Mouse (Mus musculus): Measurements from ENCODE around the gene Togaram1.

The Togaram1 gene

DNA sequence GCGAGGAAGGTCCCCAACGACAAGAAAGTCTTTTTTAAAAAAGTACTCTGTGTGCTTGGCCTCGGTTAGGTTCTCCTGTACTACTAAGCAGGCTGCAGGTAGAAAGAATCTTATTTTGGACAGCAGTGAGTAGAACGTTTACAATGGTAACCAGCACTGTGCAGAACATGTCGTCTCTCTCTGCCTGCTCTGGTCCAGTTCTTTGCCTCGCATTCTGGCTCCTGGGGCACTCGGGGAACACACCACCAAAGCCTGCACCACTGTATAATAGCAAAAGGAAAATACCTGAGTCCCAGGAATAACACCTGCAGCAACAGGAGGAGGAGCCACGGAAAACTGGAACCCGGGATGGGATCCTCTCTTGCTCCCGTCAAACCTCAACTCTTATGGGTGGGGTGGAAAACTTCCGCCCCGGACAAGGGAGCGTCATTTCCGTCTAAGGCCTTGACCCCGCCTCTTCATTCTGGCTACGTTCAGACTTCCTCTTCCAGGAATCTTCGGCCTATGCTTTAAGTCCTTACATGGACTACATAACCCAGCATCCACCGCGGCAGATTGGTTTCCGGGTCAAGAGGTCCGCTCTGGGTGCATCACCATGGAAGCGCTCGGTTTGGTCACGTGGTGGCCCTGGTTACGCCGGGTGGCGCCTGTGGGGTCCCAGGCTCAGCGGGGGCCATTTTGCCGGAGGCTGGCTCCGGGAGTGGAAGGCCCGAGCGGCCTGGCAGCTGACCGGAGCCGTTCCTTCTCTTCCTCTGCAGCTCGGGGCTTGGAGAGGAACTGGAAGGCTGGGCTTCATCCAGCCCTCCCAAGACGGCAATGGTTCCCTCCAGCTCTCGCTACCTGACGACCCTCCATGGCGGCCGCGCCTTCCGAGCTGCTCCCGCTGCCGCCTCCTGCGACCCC, at the start of gene Togaram1, which contains the start of gene Klhl28:
Gene Togaram1 (plus strand): TSS at position 681 of the 903 bp plus-strand sequence.
Gene Klhl28 (minus strand): TSS at position 411 of the 903 bp plus-strand sequence.
- peak; percentile 99 for DNase-seq (ENCODE audit: low read depth, low spot score)

DNA sequence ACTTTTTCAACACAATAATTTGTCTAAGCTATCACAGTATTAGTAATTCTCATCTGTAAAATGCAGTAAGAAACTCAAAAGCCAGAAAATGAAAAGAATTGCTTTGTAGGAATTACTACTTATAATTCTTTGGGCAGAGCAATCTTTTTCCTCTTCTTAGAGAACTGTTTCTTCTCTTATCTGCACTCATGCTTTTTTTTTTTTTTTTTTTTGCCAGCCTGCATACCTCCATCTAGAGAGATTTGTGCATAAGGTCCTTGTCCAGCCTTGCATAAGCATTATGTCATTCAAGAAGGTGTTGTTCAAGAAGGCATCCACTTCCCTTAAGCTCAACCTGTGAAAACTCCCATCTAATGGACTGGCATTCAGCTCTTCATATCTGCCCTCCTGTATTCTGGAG, 48.9 kb upstream of the Togaram1 start:
- no peak for DNase-seq (ENCODE audit: low read depth, low spot score)

DNA sequence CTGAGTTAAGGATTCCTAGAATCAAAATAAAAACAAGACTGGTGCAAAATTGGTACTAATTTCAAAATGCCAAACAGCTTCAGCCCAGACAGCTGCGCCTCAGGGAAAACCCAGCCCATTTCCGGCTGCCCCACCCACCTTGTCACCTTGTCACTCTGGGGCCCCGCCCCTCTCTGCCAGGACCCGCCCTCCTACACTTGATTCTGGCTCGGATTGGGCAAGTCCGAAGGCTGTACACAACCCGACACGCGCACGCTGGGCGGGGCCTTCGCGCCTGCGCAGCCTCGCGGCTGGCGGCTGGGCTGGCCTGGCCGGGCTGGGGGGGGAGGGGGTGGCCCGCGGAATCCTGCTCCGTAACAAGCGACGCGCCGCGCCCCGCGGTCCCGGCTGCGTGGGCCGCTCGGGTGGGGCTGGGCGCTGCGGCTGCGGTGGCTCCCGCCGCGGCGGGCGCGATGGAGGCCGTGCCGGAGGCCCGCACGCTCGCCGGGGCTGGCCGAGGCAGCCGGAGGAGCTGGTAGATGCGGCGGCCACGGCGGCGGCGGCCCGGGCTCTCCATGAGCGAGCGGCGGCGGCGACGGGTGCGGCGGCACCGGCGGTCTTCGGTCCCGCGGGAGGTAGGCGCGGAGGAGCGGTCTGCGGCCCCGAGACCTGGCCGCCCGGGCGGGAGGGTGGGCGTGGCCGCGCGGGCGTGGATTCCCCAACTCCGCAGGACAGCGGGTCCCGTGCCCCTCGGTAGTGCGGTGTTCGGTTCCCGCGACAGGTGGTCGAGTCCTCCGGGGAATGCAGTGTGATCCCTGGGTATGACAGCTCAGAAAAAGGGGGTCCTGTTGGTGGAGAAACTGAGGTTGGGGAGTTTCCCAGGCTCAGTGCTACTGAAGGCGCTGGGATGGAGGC, 47.8 kb upstream of the Togaram1 start, which contains the start of gene Gm527:
Gene Gm527 (plus strand): TSS at position 329 of the 894 bp plus-strand sequence.
- DNase-seq (ENCODE audit: low read depth, low spot score) = peak; percentile 95

DNA sequence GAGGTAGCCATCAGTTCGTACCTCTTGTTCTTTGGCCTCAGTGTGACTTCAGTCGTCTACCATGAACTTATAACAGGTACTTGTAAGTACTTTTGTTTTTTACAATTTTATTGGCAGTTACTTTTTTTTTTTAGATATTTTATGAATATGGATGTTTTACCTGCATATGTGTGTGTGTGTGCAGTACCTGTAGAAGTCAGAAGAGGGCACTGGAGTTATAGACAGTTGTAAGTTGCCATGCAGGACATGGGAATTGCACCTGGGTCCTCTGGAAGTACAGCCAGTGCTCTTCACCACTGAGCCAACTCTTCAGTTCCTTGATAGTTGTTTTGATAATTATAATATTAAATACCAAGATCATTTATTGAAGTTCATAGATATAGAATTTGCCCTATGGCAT, 28.1 kb upstream of the Togaram1 start:
- no peak for DNase-seq (ENCODE audit: low read depth, low spot score)

DNA sequence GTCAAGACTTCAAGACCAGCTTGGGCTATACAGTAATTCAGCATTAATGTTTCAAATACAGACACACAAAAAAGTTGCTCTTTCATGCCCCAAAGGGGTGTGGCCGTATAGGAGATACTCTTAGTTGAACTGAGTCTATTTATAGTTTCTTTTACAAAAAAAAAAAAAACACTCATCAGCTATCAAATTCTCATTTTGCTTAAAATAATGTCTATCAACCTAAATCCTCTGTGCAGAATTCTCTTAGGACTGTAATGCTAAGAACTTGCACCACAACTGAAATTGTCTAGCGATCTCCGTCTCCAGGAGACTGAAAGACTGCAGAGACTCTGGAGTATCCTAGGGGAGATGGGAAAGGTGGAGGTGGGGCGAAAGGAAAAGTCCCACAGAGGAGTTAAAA, 1.0 kb upstream of the Togaram1 start:
- DNase-seq (ENCODE audit: low read depth, low spot score) = no peak

DNA sequence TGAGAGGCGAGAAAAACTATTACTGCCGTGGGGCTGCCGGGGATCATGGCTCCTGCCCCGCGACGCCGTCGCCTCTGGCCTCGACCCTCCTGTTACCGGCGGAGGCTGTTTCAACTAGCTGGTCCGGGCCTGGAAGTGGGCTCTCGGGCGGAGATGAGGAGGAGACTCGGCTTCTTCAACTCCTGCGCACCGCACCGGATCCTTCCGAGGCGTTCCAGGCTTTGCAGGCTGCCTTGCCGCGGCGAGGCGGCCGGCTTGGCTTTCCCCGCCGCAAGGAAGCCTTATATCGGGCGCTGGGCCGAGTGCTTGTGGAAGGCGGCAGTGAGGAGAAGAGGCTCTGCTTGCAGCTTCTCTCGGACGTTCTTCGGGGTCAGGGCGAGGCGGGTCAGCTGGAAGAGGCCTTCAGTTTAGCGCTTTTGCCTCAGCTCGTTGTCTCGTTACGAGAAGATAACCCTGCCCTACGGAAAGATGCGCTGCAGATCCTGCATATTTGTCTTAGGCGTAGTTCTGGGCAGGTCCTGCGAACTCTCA, 562 bp downstream of the Togaram1 start:
- peak; percentile 56 for DNase-seq (ENCODE audit: low read depth, low spot score)

DNA sequence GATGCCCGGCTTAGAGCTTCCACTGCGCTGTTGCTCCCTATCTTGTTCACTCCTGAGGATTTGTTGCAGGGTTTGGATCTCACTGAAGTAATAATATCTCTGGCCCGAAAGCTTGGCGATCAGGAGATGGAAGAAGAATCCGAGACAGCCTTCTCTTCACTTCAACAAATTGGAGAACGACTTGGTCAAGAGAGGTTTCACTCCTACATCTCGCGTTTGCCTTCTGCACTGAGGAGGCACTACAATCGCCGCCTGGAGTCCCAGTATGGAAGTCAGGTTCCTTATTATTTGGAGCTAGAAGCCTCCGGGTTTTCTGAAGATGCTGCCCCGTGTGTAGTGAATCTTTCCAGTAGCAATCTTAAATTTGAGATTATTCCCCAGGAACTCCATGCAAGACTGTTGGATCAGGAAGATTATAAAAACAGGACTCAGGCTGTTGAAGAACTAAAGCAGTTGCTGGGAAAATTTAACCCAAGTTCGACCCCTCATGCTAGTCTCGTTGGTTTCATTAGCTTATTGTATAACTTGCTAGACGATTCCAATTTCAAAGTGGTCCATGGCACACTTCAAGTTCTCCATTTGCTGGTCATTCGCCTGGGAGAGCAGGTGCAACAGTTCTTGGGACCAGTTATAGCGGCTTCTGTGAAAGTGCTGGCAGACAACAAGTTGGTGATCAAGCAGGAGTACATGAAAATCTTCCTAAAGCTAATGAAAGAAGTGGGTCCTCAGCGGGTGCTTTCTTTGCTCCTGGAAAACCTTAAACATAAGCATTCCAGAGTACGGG, 1.2 kb downstream of the Togaram1 start:
- DNase-seq (ENCODE audit: low read depth, low spot score) = no peak

DNA sequence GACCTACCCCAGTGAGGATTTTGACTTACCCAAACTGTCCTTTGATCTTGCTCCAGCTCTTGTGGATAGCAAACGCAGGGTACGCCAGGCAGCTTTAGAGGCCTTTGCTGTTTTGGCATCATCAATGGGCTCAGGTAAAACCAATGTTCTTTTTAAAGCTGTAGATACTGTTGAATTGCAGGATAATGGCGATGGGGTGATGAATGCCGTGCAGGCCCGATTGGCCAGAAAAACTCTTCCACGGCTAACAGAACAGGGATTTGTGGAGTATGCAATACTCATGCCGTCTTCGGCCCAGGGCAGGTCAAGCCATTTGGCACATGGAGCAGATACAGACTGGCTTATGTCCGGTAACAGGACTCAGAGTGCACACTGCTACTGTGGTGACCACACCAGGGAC, 1.9 kb downstream of the Togaram1 start:
- no peak for DNase-seq (ENCODE audit: low read depth, low spot score)

DNA sequence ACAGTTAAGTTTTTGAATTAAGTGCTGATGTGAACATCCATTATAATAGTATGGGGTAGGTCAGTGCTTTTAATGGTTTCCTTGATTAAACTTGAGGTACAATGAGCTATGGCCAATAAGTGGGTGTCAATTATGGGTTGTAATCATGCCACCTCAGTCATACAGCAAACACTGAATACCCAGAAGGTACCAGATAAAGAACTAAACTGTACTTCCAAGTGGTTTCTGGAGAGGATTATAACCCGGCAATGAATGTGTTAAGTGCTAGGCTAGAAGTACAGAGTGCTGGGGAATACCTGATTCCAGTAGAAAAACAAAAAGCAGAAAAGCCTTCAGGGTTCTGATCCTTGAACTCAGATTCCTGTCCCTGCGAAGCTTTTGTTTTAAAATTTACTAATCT, 2.5 kb downstream of the Togaram1 start:
- DNase-seq (ENCODE audit: low read depth, low spot score) = no peak

DNA sequence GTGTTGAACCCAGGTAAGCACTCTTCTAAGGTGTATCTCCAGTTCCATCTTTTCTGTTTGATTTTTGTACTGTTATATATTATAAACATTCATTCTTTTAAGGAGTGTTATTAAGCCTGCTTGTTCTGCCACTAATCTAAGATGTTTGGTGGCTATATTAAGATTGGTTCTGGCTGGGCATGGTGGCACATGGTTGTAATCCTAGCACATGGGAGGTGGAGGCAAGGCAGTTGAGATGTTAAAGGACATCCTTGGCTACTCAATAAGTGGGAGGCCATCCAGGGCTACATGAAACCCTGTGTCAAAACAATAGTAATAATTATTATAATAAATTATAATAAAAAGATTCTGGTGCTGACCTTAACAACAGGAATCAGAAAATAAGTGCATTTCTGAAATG, 5.8 kb downstream of the Togaram1 start:
- DNase-seq (ENCODE audit: low read depth, low spot score) = no peak

DNA sequence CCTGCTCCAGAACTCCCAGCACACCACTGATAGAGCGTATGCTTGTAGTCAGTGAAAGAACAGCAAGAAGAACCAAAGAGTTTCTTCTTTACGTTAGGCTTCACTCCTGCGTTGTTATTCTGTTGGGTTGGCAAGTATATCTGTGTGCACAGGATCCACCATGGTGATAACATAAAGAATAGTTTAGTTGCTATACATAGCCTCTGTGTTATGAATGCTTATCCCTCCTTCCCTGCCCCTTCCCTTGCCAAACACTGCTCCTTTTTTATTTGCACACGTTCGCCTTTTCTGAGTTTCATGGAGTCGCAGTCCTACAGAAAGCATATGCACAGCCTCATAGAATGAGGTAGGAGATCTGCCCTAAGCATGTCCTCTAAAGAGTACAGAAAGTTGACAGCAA, 6.5 kb downstream of the Togaram1 start:
- no peak for DNase-seq (ENCODE audit: low read depth, low spot score)

DNA sequence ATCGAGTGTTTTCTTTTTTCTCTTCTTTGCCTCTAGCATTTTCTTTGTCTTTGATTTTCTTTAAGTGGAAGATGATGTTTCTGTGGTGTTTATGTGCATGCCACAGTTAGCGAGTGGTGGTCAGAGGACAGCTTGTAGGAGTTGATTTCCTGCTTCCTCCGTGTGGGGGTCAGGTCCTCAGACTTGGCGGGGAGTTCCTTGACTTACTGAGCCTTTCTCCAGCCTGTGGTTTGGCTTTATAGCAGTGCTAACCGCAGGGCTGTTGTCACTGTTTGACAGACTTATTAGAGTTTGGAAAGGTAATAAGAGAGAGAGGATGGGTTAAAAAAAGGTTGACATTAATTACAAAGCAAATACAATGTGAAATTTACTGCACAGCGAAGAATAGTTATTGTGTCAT, 10.0 kb downstream of the Togaram1 start:
- no peak for DNase-seq (ENCODE audit: low read depth, low spot score)

DNA sequence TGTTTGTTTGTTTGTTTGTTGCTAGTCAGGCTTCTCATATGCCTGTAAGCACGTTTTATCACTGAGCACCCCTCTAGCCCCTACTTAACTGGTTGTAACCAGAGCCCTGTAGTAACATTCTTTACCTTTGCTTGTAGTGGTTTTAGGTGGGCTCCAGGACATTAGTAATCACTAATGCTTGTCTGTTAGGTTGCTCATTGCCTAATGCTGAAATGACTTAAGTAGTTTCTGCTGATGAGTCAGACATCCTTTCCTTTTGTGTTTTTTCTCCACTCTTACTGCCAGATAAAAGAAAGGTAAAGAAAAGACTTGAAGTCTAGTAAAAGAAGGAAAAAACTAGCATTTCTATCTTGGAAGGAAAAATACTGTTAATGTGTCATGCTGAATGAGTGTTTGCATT, 10.6 kb downstream of the Togaram1 start:
- DNase-seq (ENCODE audit: low read depth, low spot score) = no peak

DNA sequence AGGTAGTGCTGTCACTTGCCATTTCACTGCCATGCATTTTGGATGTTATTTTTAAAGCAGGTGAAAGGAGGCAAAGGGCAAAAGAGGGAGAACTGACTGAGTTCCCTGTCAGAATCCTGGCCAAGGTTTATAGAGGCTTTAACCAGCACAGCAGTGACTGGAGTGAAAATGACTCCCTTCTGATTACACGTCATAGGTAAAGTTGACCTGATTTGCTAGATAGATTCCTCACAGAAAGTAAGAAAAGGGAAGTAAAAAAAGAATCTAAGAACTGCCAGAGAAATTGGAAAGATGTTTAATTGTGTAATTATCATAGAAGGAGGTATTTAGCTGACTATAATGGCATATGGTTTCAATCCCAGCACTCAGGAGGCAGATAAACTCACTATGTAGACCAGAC, 11.9 kb downstream of the Togaram1 start:
- no peak for DNase-seq (ENCODE audit: low read depth, low spot score)

DNA sequence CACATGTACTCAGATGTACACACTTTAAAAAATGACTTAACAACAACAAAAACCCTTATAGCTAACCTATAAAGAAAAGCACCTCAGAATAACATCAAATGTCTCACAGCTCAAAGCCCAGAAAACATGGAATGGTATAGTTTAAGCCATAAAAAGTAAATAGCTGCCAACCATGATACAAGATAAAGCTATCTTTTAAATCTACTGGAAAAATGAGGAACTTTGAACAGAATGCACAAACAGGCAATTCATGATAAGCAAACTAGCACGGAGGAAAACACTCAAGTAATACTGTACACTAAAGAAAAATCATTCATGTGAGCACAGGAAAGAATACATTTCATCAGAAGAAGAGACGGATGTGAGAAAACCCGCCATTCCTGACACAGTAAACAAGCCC, 42.1 kb downstream of the Togaram1 start:
- no peak for DNase-seq (ENCODE audit: low read depth, low spot score)

DNA sequence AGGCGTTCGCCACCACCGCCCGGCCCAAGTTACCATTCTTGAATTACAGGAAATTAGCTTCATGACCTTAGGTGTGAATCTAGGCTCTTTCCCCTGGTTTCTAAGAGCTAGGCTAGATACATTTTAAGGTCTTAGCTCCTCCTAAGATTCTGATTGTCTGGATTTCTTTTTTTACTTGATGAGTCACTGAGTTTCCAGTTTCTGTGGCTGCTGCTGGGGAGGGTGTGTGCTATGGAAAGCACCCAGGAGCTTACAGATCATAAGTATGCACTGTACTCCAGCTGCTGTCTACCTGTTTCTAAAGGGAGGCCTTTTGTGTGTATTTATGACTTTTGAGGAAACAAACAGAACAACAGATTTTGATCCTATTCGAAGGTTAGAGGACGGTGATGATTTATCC, 57.2 kb downstream of the Togaram1 start:
- DNase-seq (ENCODE audit: low read depth, low spot score) = no peak

DNA sequence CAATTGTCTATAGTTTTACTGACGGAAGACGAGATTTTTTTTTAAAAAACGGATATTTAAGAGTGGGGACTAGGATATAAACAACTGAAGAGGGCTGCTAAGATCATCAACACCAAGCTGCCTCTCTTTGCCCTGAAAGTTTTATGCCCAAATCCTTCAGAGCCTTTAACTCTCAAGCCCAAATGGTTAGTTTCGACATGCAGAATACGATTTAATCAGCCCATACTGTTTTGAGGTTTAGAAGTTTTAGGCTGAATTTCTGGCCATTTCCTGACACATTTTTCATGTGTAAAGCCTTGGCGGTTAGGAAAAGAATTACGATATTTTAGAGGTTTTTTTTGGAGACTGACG, 70.2 kb downstream of the Togaram1 start:
- DNase-seq (ENCODE audit: low read depth, low spot score) = no peak

DNA sequence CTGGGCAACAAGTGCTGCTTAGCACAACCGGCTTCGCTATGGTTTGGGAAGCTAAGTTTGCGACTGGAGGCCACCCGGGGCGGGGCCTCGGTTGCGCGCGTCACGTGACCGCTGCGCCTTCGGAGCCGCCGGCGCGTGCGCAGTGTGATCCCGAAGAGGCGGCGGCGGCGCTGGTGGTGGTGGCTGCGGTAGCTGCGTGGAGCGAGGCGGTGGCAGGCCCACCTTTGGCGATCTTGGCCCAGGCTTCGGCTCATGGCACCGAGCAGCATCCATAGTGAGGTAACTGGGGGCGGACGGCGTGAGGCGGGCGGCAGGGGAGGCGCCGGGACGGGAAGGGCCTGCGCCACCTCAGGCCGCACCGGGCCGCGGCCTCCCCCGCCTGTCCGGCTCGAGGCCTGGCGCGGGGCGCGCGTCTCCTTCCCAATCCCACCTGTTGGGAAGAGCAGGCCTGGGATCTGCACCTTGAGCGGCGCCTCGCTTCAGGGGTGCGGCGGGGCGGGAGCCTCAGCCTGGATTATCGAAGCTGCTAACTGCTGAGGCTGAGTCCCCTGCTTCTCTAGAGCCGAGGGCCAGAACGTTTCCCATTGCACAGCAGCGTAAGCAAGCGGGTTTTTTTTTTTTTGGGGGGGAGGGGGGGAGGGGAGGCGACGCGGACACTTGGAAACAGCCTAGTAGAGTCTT, 70.7 kb downstream of the Togaram1 start, which contains the start of gene Prpf39:
Gene Prpf39 (plus strand): TSS at position 144 of the 681 bp plus-strand sequence.
- DNase-seq (ENCODE audit: low read depth, low spot score) = peak; percentile 92

DNA sequence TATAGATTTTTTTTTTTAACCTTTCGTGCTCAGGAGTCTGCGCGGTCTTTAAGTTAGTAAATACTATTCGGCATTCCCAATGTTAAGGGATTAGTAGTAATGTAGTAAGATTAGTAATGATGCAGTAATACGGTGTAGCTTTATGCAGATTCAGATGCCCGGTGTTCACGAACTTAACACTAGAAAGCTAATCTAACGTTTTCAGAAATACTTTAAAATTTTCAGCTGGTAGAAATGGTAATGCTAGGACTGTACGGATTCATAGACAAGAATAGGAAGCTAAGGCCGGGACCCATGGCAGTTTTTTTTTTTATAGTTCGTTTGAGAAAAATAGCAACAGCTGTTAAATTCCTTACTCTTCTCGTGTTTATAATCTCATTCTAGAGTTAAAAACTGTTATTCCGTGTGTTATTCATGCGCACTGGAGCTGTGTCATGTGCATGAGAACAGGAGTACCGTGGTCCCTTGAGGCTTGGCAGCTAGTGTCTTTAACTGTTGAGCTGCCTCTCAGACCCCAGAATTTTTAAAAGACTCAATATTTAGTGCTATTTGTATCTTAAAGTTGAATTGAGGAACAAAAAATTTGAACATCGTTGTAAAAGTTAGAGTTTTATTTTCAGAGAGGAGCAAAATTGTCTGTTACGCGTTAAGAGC, 71.4 kb downstream of the Togaram1 start:
- peak; percentile 11 for DNase-seq (ENCODE audit: low read depth, low spot score)

DNA sequence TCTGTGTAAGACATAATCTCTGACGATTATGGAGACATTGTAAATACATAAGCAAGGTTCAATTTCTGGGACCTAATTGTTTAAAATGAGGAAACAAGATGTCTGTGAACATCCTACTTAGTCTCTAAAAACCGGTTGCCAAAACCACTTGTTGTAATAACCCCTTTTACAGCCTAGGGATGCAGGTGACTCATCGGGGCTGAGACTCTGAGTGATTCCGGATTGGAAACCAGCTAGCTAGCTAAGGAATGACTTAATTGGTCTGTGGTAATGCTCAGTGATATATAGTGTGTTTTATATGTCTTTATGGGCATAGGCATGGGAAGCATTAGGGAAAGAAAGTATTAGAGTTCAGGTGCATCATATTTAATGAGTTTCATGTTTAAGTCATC, 71.9 kb downstream of the Togaram1 start:
- DNase-seq (ENCODE audit: low read depth, low spot score) = peak; percentile 4
